Mouse (Mus musculus): ENCODE results near the gene Helz2.

The Helz2 gene

GRCm38 (mm10) chr2:181238091-181238610, 3.7 kb downstream of the Helz2 start:
- DNase-seq (ENCODE audit: low spot score in 2 of 2), result no peak

- DNase-seq (ENCODE audit: low spot score in 2 of 2), result no peak
Measured at GRCm38 (mm10) chr2:181237251-181238014, 4.4 kb downstream of the Helz2 start.

GRCm38 (mm10) chr2:181235681-181236566, 5.9 kb downstream of the Helz2 start:
- no peak for DNase-seq (ENCODE audit: low spot score in 2 of 2)

- DNase-seq (ENCODE audit: low spot score in 2 of 2), result no peak
Measured at GRCm38 (mm10) chr2:181234680-181235079, 7.1 kb downstream of the Helz2 start.

GRCm38 (mm10) chr2:181233443-181233842, 8.4 kb downstream of the Helz2 start:
- DNase-seq (ENCODE audit: low spot score in 2 of 2), result no peak

- DNase-seq (ENCODE audit: low spot score in 2 of 2), result no peak
Measured at GRCm38 (mm10) chr2:181231171-181231570, 10.7 kb downstream of the Helz2 start.

- DNase-seq (ENCODE audit: low spot score in 2 of 2), result no peak
Measured at GRCm38 (mm10) chr2:181228335-181228734, 13.5 kb downstream of the Helz2 start.

- DNase-seq (ENCODE audit: low spot score in 2 of 2), result no peak
Measured at GRCm38 (mm10) chr2:181227122-181227521, 14.7 kb downstream of the Helz2 start.

GRCm38 (mm10) chr2:181224994-181225393, 16.8 kb downstream of the Helz2 start:
- no peak for DNase-seq (ENCODE audit: low spot score in 2 of 2)

GRCm38 (mm10) chr2:181220361-181220760, 21.5 kb downstream of the Helz2 start:
- DNase-seq (ENCODE audit: low spot score in 2 of 2), result no peak

GRCm38 (mm10) chr2:181219538-181220216, 22.1 kb downstream of the Helz2 start, which contains the start of gene Fndc11:
Gene Fndc11, plus strand, starts transcription at chr2:181220013.
- DNase-seq (ENCODE audit: low spot score in 2 of 2), result peak; percentile 68 to 72

- no peak for DNase-seq (ENCODE audit: low spot score in 2 of 2)
Measured at GRCm38 (mm10) chr2:181218881-181219485, 22.8 kb downstream of the Helz2 start.

GRCm38 (mm10) chr2:181216037-181216436, 25.8 kb downstream of the Helz2 start:
- DNase-seq (ENCODE audit: low spot score in 2 of 2), result no peak

GRCm38 (mm10) chr2:181213021-181213445, 28.8 kb downstream of the Helz2 start, which contains the start of gene Srms:
Gene Srms, minus strand, starts transcription at chr2:181213185.
- no peak for DNase-seq (ENCODE audit: low spot score in 2 of 2)

- no peak for DNase-seq (ENCODE audit: low spot score in 2 of 2)
Measured at GRCm38 (mm10) chr2:181212389-181213020, 29.3 kb downstream of the Helz2 start.

GRCm38 (mm10) chr2:181206118-181206517, 35.7 kb downstream of the Helz2 start:
- no peak for DNase-seq (ENCODE audit: low spot score in 2 of 2)

GRCm38 (mm10) chr2:181205678-181206077, 36.1 kb downstream of the Helz2 start:
- no peak for DNase-seq (ENCODE audit: low spot score in 2 of 2)

- DNase-seq (ENCODE audit: low spot score in 2 of 2), result no peak
Measured at GRCm38 (mm10) chr2:181202886-181203285, 38.9 kb downstream of the Helz2 start.

GRCm38 (mm10) chr2:181202422-181202821, 39.4 kb downstream of the Helz2 start, which contains the start of gene Ptk6:
Gene Ptk6, minus strand, starts transcription at chr2:181202789.
- no peak for DNase-seq (ENCODE audit: low spot score in 2 of 2)

GRCm38 (mm10) chr2:181201606-181202005, 40.2 kb downstream of the Helz2 start:
- DNase-seq (ENCODE audit: low spot score in 2 of 2), result no peak

Measured in right cerebral cortex, postnatal 10 days (tissue).